25 mouse cellular contexts compared by ENCODE assay signal in genomic region chr9:30980467-30980866, GRCm38 (mm10). TPM values are rescaled to one million over a fixed set of nuclear protein-coding genes. Genes with fewer than 3 reads are reported as not detected.
DNase-seq lines count a peak whose midpoint lies in the region; ATAC-seq and TF ChIP-seq lines count a peak whose summit lies in the region.
"Had no signal": no experiment of that assay in that cellular context is flagged by ENCODE, and none has a peak within 500 bp of the region (broad histone marks: within the 10 kb centered on the region; RNA-seq: fewer than 3 reads in every experiment).

No protein-coding gene starts in this region.

- H3K4me1 ChIP-seq in heart, embryonic 12.5 days (replicated peaks), result peaks cover 18% of the 10 kb centered on the region
- 0 out of 2 replicates have a peak, but pooled peaks cover 3% of the 10 kb centered on the region for H3K4me1 ChIP-seq in intestine, postnatal 0 days (replicated peaks; ENCODE audit: control insufficient read depth, insufficient read depth, low read length)
- peaks cover 7% of the 10 kb centered on the region; the same call in 1 of the 2 replicates for H3K4me1 ChIP-seq in intestine, embryonic 15.5 days (replicated peaks)
- no peaks in the 10 kb centered on the region for H3K4me1 ChIP-seq in lung, postnatal 0 days (ENCODE audit: insufficient read depth, low read depth, low read length)
- no peaks in the 10 kb centered on the region for H3K4me1 ChIP-seq in lung, adult 2 months (ENCODE audit: control insufficient read depth, insufficient read depth, low read length)
- H3K4me1 ChIP-seq in cortical plate, adult 2 months (ENCODE audit: control insufficient read depth, insufficient read depth, low read length), result no peaks in the 10 kb centered on the region
- H3K4me1 ChIP-seq: liver, embryonic 13.5 days; lung, embryonic 15.5 days; megakaryocyte, embryonic 14.5 days; midbrain, embryonic 13.5 days; neural tube, embryonic 12.5 days had no signal

- peak; percentile 52 for TF ChIP-seq CTCF in intestine, postnatal 0 days (IDR thresholded peaks at IDR 0.05; ENCODE audit: low read depth)
- TF ChIP-seq CTCF in lung, postnatal 0 days (IDR thresholded peaks at IDR 0.05), result peak; percentile 47
- TF ChIP-seq CTCF in lung, adult 2 months (IDR thresholded peaks at IDR 0.05; ENCODE audit: insufficient read depth, low read length), result no peak
- TF ChIP-seq CTCF in cortical plate, adult 2 months (IDR thresholded peaks at IDR 0.05; ENCODE audit: extremely low read depth, insufficient read depth, low read length), result peak; percentile 22; the same call in 1 of the 2 replicates

- no peak for TF ChIP-seq POLR2A in lung, adult 2 months (IDR thresholded peaks at IDR 0.05; ENCODE audit: borderline replicate concordance, extremely low read depth, low read depth, low read length)
- TF ChIP-seq POLR2A in cortical plate, adult 2 months (IDR thresholded peaks at IDR 0.05; ENCODE audit: extremely low read depth, insufficient read depth, low read length), result no peak

- H3K4me2 ChIP-seq in heart, embryonic 12.5 days, result no peak overlapping the region
- H3K4me2 ChIP-seq in intestine, postnatal 0 days (replicated peaks; ENCODE audit: low read depth), result no peak overlapping the region
- H3K4me2 ChIP-seq in intestine, embryonic 15.5 days (replicated peaks), result no peak overlapping the region
- no peak overlapping the region for H3K4me2 ChIP-seq in lung, postnatal 0 days (replicated peaks; ENCODE audit: low read depth, low read length)
- H3K4me2 ChIP-seq: embryonic facial prominence, embryonic 12.5 days; liver, embryonic 13.5 days; lung, embryonic 15.5 days; midbrain, embryonic 13.5 days; neural tube, embryonic 12.5 days had no signal

- WGBS in heart, embryonic 12.5 days, result 56% methylated on average over 2 of the region's 2 CpGs
- WGBS in intestine, postnatal 0 days, result 52% methylated on average over 2 of the region's 2 CpGs
- WGBS in intestine, embryonic 15.5 days, result 49% methylated on average over 2 of the region's 2 CpGs
- 60% methylated on average over 2 of the region's 2 CpGs for WGBS in lung, postnatal 0 days
- WGBS in lung, adult 2 months, result 61% methylated on average over 2 of the region's 2 CpGs

- no peaks in the 10 kb centered on the region; the same call in 1 of the 2 replicates for H3K9me3 ChIP-seq in heart, embryonic 12.5 days (replicated peaks)
- no peaks in the 10 kb centered on the region for H3K9me3 ChIP-seq in intestine, postnatal 0 days (ENCODE audit: control insufficient read depth)
- no peaks in the 10 kb centered on the region for H3K9me3 ChIP-seq in intestine, embryonic 15.5 days
- H3K9me3 ChIP-seq in lung, postnatal 0 days (ENCODE audit: low read length), result no peaks in the 10 kb centered on the region
- H3K9me3 ChIP-seq: embryonic facial prominence, embryonic 12.5 days; G1E; liver, embryonic 13.5 days; lung, embryonic 15.5 days; midbrain, embryonic 13.5 days; neural tube, embryonic 12.5 days had no signal

- no peaks in the 10 kb centered on the region for H3K27me3 ChIP-seq in heart, embryonic 12.5 days (replicated peaks)
- no peaks in the 10 kb centered on the region for H3K27me3 ChIP-seq in intestine, postnatal 0 days (replicated peaks; ENCODE audit: control insufficient read depth, insufficient read depth, low read length)
- no peaks in the 10 kb centered on the region for H3K27me3 ChIP-seq in intestine, embryonic 15.5 days (replicated peaks)
- no peaks in the 10 kb centered on the region for H3K27me3 ChIP-seq in lung, postnatal 0 days (replicated peaks; ENCODE audit: insufficient read depth, low read length)
- H3K27me3 ChIP-seq: CH12.LX; embryonic facial prominence, embryonic 12.5 days; liver, embryonic 13.5 days; lung, embryonic 15.5 days; megakaryocyte, embryonic 14.5 days; midbrain, embryonic 13.5 days; neural tube, embryonic 12.5 days had no signal

- 0 out of 2 replicates have a peak overlapping the region, but pooled peaks have one; percentile 1 for H3K27ac ChIP-seq in heart, embryonic 12.5 days (ENCODE audit: poor library complexity, severe bottlenecking)
- no peak overlapping the region for H3K27ac ChIP-seq in intestine, postnatal 0 days (ENCODE audit: low read depth, low read length)
- no peak overlapping the region for H3K27ac ChIP-seq in intestine, embryonic 15.5 days
- H3K27ac ChIP-seq in lung, postnatal 0 days (ENCODE audit: low read length), result no peak overlapping the region
- H3K27ac ChIP-seq in cortical plate, adult 2 months (ENCODE audit: insufficient read depth, low read length), result no peak overlapping the region
- H3K27ac ChIP-seq: embryonic facial prominence, embryonic 12.5 days; hindbrain, postnatal 0 days; liver, embryonic 13.5 days; lung, embryonic 15.5 days; midbrain, embryonic 13.5 days; neural tube, embryonic 12.5 days had no signal

- H3K36me3 ChIP-seq in heart, embryonic 12.5 days, result no peaks in the 10 kb centered on the region
- H3K36me3 ChIP-seq in intestine, postnatal 0 days (ENCODE audit: control insufficient read depth, insufficient read depth), result no peaks in the 10 kb centered on the region
- no peaks in the 10 kb centered on the region for H3K36me3 ChIP-seq in intestine, embryonic 15.5 days
- no peaks in the 10 kb centered on the region for H3K36me3 ChIP-seq in lung, postnatal 0 days (ENCODE audit: insufficient read depth, low read length)
- H3K36me3 ChIP-seq: embryonic facial prominence, embryonic 12.5 days; G1E; liver, embryonic 13.5 days; lung, embryonic 15.5 days; midbrain, embryonic 13.5 days; neural tube, embryonic 12.5 days had no signal

- no peak for DNase-seq in heart, adult 8-10 months (ENCODE audit: low spot score)
- peak; percentile 38 for DNase-seq in lung, postnatal 0 days (ENCODE audit: low spot score)
- no peak for DNase-seq in lung, adult 2 months
- no peak for DNase-seq in adrenal gland, postnatal 14 days
- DNase-seq: B cell, adult 2 months; cerebellum, adult 18-20 months; cerebellum, postnatal 14 days; gastrocnemius, postnatal 14 days; kidney, adult 18-20 months; kidney, postnatal 10 days; liver, embryonic 13.5 days; thymus, postnatal 14 days had no signal

- no peak overlapping the region for H3K9ac ChIP-seq in heart, embryonic 12.5 days
- no peak overlapping the region for H3K9ac ChIP-seq in intestine, postnatal 0 days (ENCODE audit: low read depth, low read length)
- no peak overlapping the region for H3K9ac ChIP-seq in intestine, embryonic 15.5 days
- H3K9ac ChIP-seq in lung, postnatal 0 days (replicated peaks; ENCODE audit: low read depth), result no peak overlapping the region
- H3K9ac ChIP-seq: embryonic facial prominence, embryonic 12.5 days; liver, embryonic 13.5 days; lung, embryonic 15.5 days; midbrain, embryonic 13.5 days; neural tube, embryonic 12.5 days had no signal

- TF ChIP-seq EP300 in lung, postnatal 0 days (IDR thresholded peaks at IDR 0.05), result no peak

- H3K4me3 ChIP-seq in heart, embryonic 12.5 days, result no peak overlapping the region
- H3K4me3 ChIP-seq in intestine, postnatal 0 days (ENCODE audit: low read depth, low read length), result no peak overlapping the region
- no peak overlapping the region for H3K4me3 ChIP-seq in intestine, embryonic 15.5 days (replicated peaks)
- H3K4me3 ChIP-seq in lung, postnatal 0 days (ENCODE audit: low read depth, low read length), result no peak overlapping the region
- H3K4me3 ChIP-seq in lung, adult 2 months (replicated peaks; ENCODE audit: extremely low read depth, low read depth, low read length), result no peak overlapping the region
- H3K4me3 ChIP-seq in cortical plate, adult 2 months (ENCODE audit: insufficient read depth, low read length), result no peak overlapping the region
- H3K4me3 ChIP-seq: embryonic facial prominence, embryonic 12.5 days; liver, embryonic 13.5 days; lung, embryonic 15.5 days; megakaryocyte, embryonic 14.5 days; midbrain, embryonic 13.5 days; neural tube, embryonic 12.5 days had no signal

- ATAC-seq in heart, embryonic 12.5 days (ENCODE audit: insufficient number of reproducible peaks, low FRiP score), result no peak
- no peak for ATAC-seq in intestine, postnatal 0 days
- no peak for ATAC-seq in intestine, embryonic 15.5 days
- no peak for ATAC-seq in lung, postnatal 0 days
- ATAC-seq: hindbrain, postnatal 0 days; midbrain, embryonic 13.5 days; Patski had no signal

RNA-seq across cellular contexts. Expression of gene Adamts8, which starts 38.1 kb away (rescaled TPM):
- polyA plus RNA-seq in heart, embryonic 12.5 days (2016; fragmentation: Nextera tagmentation; extraction: Ambion mirVana), result 14.8 and 17.5 TPM in 2 replicates
- total RNA-seq in heart, adult 8-10 months (2022), result 1 to 10 TPM; 2.2 to 3.3 (median 2.9) TPM
- polyA plus RNA-seq in intestine, postnatal 0 days (2015; fragmentation: Nextera tagmentation; extraction: Ambion mirVana), result 4.1 and 4.7 TPM in 2 replicates
- 13.5 and 14.0 TPM in 2 replicates for polyA plus RNA-seq in intestine, embryonic 15.5 days (2015; fragmentation: Nextera tagmentation; extraction: Ambion mirVana)
- 10.5 and 10.7 TPM in 2 replicates for polyA plus RNA-seq in lung, postnatal 0 days (2015; fragmentation: Nextera tagmentation; extraction: Ambion mirVana)
- polyA plus RNA-seq in lung, adult 2 months (2012; rRNA removed), result 8.6 and 11.8 TPM in 2 replicates
- polyA plus RNA-seq in cortical plate, adult 2 months (2012; rRNA removed), result 2.0 TPM in 2 replicates
- total RNA-seq in adrenal gland, postnatal 14 days (2021), result 0.37 and 0.38 TPM in 2 replicates
- total RNA-seq: CH12.LX, G1E had no signal
- polyA plus RNA-seq: G1E, Patski had no signal

RNA-seq across cellular contexts. Expression of gene Zbtb44, which starts 50.0 kb away (rescaled TPM):
- 7.6 and 9.1 TPM in 2 replicates for polyA plus RNA-seq in heart, embryonic 12.5 days (2016; fragmentation: Nextera tagmentation; extraction: Ambion mirVana)
- total RNA-seq in heart, adult 8-10 months (2022), result 10 to 100 TPM; 28.6 to 36.1 (median 35.0) TPM
- polyA plus RNA-seq in intestine, postnatal 0 days (2015; fragmentation: Nextera tagmentation; extraction: Ambion mirVana), result 5.4 and 6.7 TPM in 2 replicates
- polyA plus RNA-seq in intestine, embryonic 15.5 days (2015; fragmentation: Nextera tagmentation; extraction: Ambion mirVana), result 7.6 and 7.9 TPM in 2 replicates
- 7.9 and 9.4 TPM in 2 replicates for polyA plus RNA-seq in lung, postnatal 0 days (2015; fragmentation: Nextera tagmentation; extraction: Ambion mirVana)
- 5.9 and 8.2 TPM in 2 replicates for polyA plus RNA-seq in lung, adult 2 months (2012; rRNA removed)
- polyA plus RNA-seq in cortical plate, adult 2 months (2012; rRNA removed), result 8.5 and 8.6 TPM in 2 replicates
- total RNA-seq in adrenal gland, postnatal 14 days (2021), result 44.2 and 46.1 TPM in 2 replicates

RNA-seq across cellular contexts. Expression of gene Adamts15, which starts 58.2 kb away (rescaled TPM):
- 16.4 and 18.1 TPM in 2 replicates for polyA plus RNA-seq in heart, embryonic 12.5 days (2016; fragmentation: Nextera tagmentation; extraction: Ambion mirVana)
- 1 to 10 TPM; 4.6 to 7.1 (median 5.9) TPM for total RNA-seq in heart, adult 8-10 months (2022)
- polyA plus RNA-seq in intestine, postnatal 0 days (2015; fragmentation: Nextera tagmentation; extraction: Ambion mirVana), result 0.91 and 0.95 TPM in 2 replicates
- polyA plus RNA-seq in intestine, embryonic 15.5 days (2015; fragmentation: Nextera tagmentation; extraction: Ambion mirVana), result 5.9 and 6.2 TPM in 2 replicates
- polyA plus RNA-seq in lung, postnatal 0 days (2015; fragmentation: Nextera tagmentation; extraction: Ambion mirVana), result 8.7 and 10.2 TPM in 2 replicates
- polyA plus RNA-seq in lung, adult 2 months (2012; rRNA removed), result 26.6 and 29.6 TPM in 2 replicates
- polyA plus RNA-seq in cortical plate, adult 2 months (2012; rRNA removed), result 3.6 and 3.7 TPM in 2 replicates
- total RNA-seq in adrenal gland, postnatal 14 days (2021), result 3.8 and 5.2 TPM in 2 replicates
- total RNA-seq: CH12.LX had no signal
- polyA plus RNA-seq: G1E had no signal
